Mouse (Mus musculus): ENCODE results near the gene Slc34a3.
A peak's percentile ranks its signal among the peaks of the same experiment; 100 is the strongest.

DNA sequence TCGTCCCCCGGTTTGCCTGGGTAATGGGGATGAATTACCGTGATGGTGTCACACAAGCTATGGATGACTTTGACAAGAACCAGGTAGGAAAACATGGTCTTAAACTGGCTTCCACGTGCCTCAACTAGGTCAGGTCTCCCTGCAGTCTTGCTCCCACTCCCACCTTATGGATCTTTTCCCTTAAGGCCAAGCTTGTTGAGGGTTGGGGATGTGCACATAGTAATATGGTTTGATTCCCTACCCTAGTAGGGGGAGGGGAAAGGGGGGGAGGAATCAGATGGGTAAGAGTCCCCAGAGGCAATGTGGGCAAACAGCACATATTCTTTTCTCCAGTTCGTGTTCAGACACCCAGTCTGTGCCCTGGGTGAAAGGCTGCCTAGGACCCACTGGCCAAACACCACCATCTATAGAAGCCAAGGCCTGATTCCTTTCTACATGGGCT is 12.8 kb downstream of the Slc34a3 start:
- TF ChIP-seq CHD1 (IDR thresholded peaks at IDR 0.05; ENCODE audit: low read depth, low read length) (no peak), CTCF (IDR thresholded peaks at IDR 0.05 in 2 of 3, conservative IDR thresholded peaks at IDR 0.05 in 1 of 3; ENCODE audit: control insufficient read depth in 1 of 3, insufficient read depth in 1 of 3, low read depth in 2 of 3, low read length in 3 of 3, poor library complexity in 1 of 3, severe bottlenecking in 1 of 3) (no peak), MAFK (IDR thresholded peaks at IDR 0.05; ENCODE audit: borderline replicate concordance, low read depth, low read length) (no peak), POLR2A (IDR thresholded peaks at IDR 0.05; ENCODE audit: control insufficient read depth in 1 of 2, insufficient read depth in 1 of 2, low read depth in 1 of 2, low read length in 2 of 2, poor library complexity in 1 of 2) (peak; percentile 61 to 77; a peak in 3 of 4 replicates), SMC3 (IDR thresholded peaks at IDR 0.05; ENCODE audit: low read depth, low read length) (no peak), MAZ (IDR thresholded peaks at IDR 0.05; ENCODE audit: low read depth, low read length) (no peak), NRF1 (IDR thresholded peaks at IDR 0.05; ENCODE audit: insufficient read depth, low read depth, low read length, poor library complexity, severe bottlenecking) (no peak), GATA1 (IDR thresholded peaks at IDR 0.05; ENCODE audit: low read depth, low read length) (no peak), POLR2AphosphoS2 (IDR thresholded peaks at IDR 0.05; ENCODE audit: low read length) (peak; percentile 95), EP300 (IDR thresholded peaks at IDR 0.05; ENCODE audit: low read depth in 1 of 2, low read length in 2 of 2) (no peak; a peak in 1 of 4 replicates), RAD21 (IDR thresholded peaks at IDR 0.05; ENCODE audit: low read depth, low read length) (no peak), BHLHE40 (IDR thresholded peaks at IDR 0.05; ENCODE audit: borderline replicate concordance, low read depth, low read length) (no peak), RCOR1 (IDR thresholded peaks at IDR 0.05; ENCODE audit: low read depth, low read length) (no peak)
